Mouse (Mus musculus): ENCODE measurements at regions not wholly inside any gene's neighbourhood (a gene's known extent, or its start where the extent isn't known, plus 50 kb on each side); places are given as distances from the start of the nearest gene placed in this dataset.

GRCm38 (mm10) chr10:126182386-126182785, 216.4 kb downstream of the Lrig3 start:
- no peak for TF ChIP-seq CTCF (IDR thresholded peaks at IDR 0.05; ENCODE audit: borderline replicate concordance, insufficient read depth, low read depth, low read length)
- no peak for TF ChIP-seq POLR2A (IDR thresholded peaks at IDR 0.05; ENCODE audit: borderline replicate concordance, insufficient read depth, low read length)
